Mouse (Mus musculus) CH12.LX (cell line): ENCODE measurements around the gene 4933416C03Rik. TPM values are rescaled to one million over a fixed set of nuclear protein-coding genes. Genes with fewer than 3 reads are reported as not detected.

Experiments used
- DNase-seq: peaks from one replicate; pipeline ENCODE4 v3.0.0-alpha.2; 2013; ENCODE audit errors: extremely low read depth
- H3K27ac ChIP-seq: 2 replicates; pipeline ENCODE4 v1.5.1; 2012; ENCODE audit warnings: low read depth, mild to moderate bottlenecking, control low read depth, moderate library complexity; ENCODE audit not compliant: insufficient read depth
- H3K27me3 ChIP-seq: replicated peaks from 2 replicates; pipeline ENCODE3; 2012; ENCODE audit warnings: inconsistent platforms
- H3K36me3 ChIP-seq, 2 experiments: replicated peaks in 1 of 2; 2 replicates each; pipeline versions ENCODE3 to v1.6.1; 2012; ENCODE audit warnings: inconsistent platforms in 1 of 2, low read length in 1 of 2, mild to moderate bottlenecking in 1 of 2, mixed read lengths in 1 of 2, moderate library complexity in 1 of 2; ENCODE audit not compliant: control insufficient read depth in 1 of 2, insufficient read depth in 1 of 2
- H3K4me1 ChIP-seq, 2 experiments: 2 replicates each; pipeline ENCODE4 v1.6.1; 2012; ENCODE audit warnings: inconsistent platforms in 1 of 2, moderate library complexity in 1 of 2; ENCODE audit not compliant: insufficient read depth in 2 of 2, control insufficient read depth in 1 of 2
- H3K4me2 ChIP-seq: 2 replicates; pipeline ENCODE4 v1.6.1; 2012; ENCODE audit warnings: low read depth, mild to moderate bottlenecking, control low read depth; ENCODE audit not compliant: poor library complexity, insufficient read depth, severe bottlenecking
- H3K4me3 ChIP-seq, 3 experiments: fragments of 150-350 bp in 1 of 3; sonication (generic) in 1 of 3; replicated peaks in 1 of 3; 2 replicates each; pipeline versions ENCODE3 to v1.5.1; 2011 to 2012; ENCODE audit warnings: low read depth in 2 of 3, low read length in 2 of 3, mild to moderate bottlenecking in 2 of 3, moderate library complexity in 2 of 3, control low read depth in 1 of 3, improper control_type of control experiment in 1 of 3, inconsistent platforms in 1 of 3, mixed read lengths in 1 of 3; ENCODE audit not compliant: poor library complexity in 1 of 3
- H3K79me2 ChIP-seq: replicated peaks from 2 replicates; pipeline ENCODE4 v1.6.1; 2012; ENCODE audit warnings: mild to moderate bottlenecking, moderate library complexity; ENCODE audit not compliant: control insufficient read depth, poor library complexity, insufficient read depth, severe bottlenecking; ENCODE audit errors: extremely low read depth
- H3K9ac ChIP-seq: 2 replicates; pipeline ENCODE4 v1.6.1; 2012; ENCODE audit warnings: low read depth, mild to moderate bottlenecking, control low read depth, moderate library complexity; ENCODE audit not compliant: insufficient read depth
- H3K9me3 ChIP-seq: replicated peaks from 2 replicates; pipeline ENCODE3; 2012; ENCODE audit warnings: low read length, inconsistent platforms, mixed read lengths
- BHLHE40 ChIP-seq: IDR thresholded peaks from 2 replicates; pipeline ENCODE4 v1.6.1; 2011; ENCODE audit warnings: mild to moderate bottlenecking, low read depth, low read length, improper control_type of control experiment
- ELF1 ChIP-seq: IDR thresholded peaks from 2 replicates; pipeline ENCODE4 v1.6.1; 2014; ENCODE audit warnings: low read depth, mild to moderate bottlenecking, inconsistent platforms, low read length, improper control_type of control experiment
- GABPA ChIP-seq: IDR thresholded peaks from 2 replicates; pipeline ENCODE4 v1.6.1; 2012; ENCODE audit warnings: low read depth, low read length, improper control_type of control experiment, inconsistent platforms; ENCODE audit not compliant: insufficient replicate concordance
- HCFC1 ChIP-seq: IDR thresholded peaks from 2 replicates; pipeline ENCODE4 v1.6.1; 2012; ENCODE audit warnings: low read depth, mild to moderate bottlenecking, inconsistent platforms, low read length, improper control_type of control experiment
- IRF4 ChIP-seq: IDR thresholded peaks from 2 replicates; pipeline ENCODE4 v1.6.1; 2014; ENCODE audit warnings: low read depth, mild to moderate bottlenecking, inconsistent platforms, low read length, improper control_type of control experiment
- JUN ChIP-seq: IDR thresholded peaks from 2 replicates; pipeline ENCODE4 v1.6.1; 2011; ENCODE audit warnings: low read depth, mild to moderate bottlenecking, low read length, improper control_type of control experiment, moderate library complexity; ENCODE audit not compliant: insufficient read depth
- JUND ChIP-seq: conservative IDR thresholded peaks from 2 replicates; pipeline ENCODE4 v1.6.1; 2011; ENCODE audit warnings: low read depth, low read length, improper control_type of control experiment
- KAT2A ChIP-seq: IDR thresholded peaks from 2 replicates; pipeline ENCODE4 v1.6.1; 2012; ENCODE audit warnings: low read length, improper control_type of control experiment, inconsistent platforms; ENCODE audit not compliant: insufficient replicate concordance
- MAFK ChIP-seq: IDR thresholded peaks from 2 replicates; pipeline ENCODE4 v1.6.1; 2011; ENCODE audit warnings: low read length, improper control_type of control experiment; ENCODE audit not compliant: insufficient replicate concordance
- MYC ChIP-seq: IDR thresholded peaks from 2 replicates; pipeline ENCODE4 v1.6.1; 2011; ENCODE audit warnings: low read depth, mild to moderate bottlenecking, improper control_type of control experiment, low read length
- NRF1 ChIP-seq: IDR thresholded peaks from 2 replicates; pipeline ENCODE4 v1.6.1; 2014; ENCODE audit warnings: low read depth, mild to moderate bottlenecking, inconsistent platforms, low read length, improper control_type of control experiment, moderate library complexity
- PAX5 ChIP-seq: IDR thresholded peaks from 2 replicates; pipeline ENCODE4 v1.6.1; 2012; ENCODE audit warnings: low read length, inconsistent platforms, mixed read lengths
- POLR2AphosphoS2 ChIP-seq: IDR thresholded peaks from 2 replicates; pipeline ENCODE4 v1.6.1; 2011; ENCODE audit warnings: low read depth, low read length, improper control_type of control experiment
- RAD21 ChIP-seq: IDR thresholded peaks from 2 replicates; pipeline ENCODE4 v1.6.1; 2011; ENCODE audit warnings: low read depth, mild to moderate bottlenecking, low read length, improper control_type of control experiment, moderate library complexity
- TBP ChIP-seq: conservative IDR thresholded peaks from 2 replicates; pipeline ENCODE4 v1.6.1; 2011; ENCODE audit warnings: low read depth, low read length, improper control_type of control experiment
- TCF12 ChIP-seq: IDR thresholded peaks from 2 replicates; pipeline ENCODE4 v1.6.1; 2014; ENCODE audit warnings: low read depth, mild to moderate bottlenecking, inconsistent platforms, low read length, improper control_type of control experiment
- USF2 ChIP-seq: conservative IDR thresholded peaks from 2 replicates; pipeline ENCODE4 v1.6.1; 2011; ENCODE audit warnings: low read depth, low read length, improper control_type of control experiment
- ZKSCAN1 ChIP-seq: IDR thresholded peaks from 2 replicates; pipeline ENCODE4 v1.6.1; 2012; ENCODE audit warnings: low read depth, inconsistent platforms, low read length, improper control_type of control experiment, borderline replicate concordance
- ZMIZ1 ChIP-seq: IDR thresholded peaks from 2 replicates; pipeline ENCODE4 v1.6.1; 2012; ENCODE audit warnings: low read depth, mild to moderate bottlenecking, inconsistent platforms, low read length, improper control_type of control experiment
- ZNF384 ChIP-seq: IDR thresholded peaks from 2 replicates; pipeline ENCODE4 v1.6.1; 2012; ENCODE audit warnings: low read depth, low read length, improper control_type of control experiment, inconsistent platforms
- dilution Hi-C: fragments of 300-500 bp; cut with MboI; formaldehyde crosslinking; loops from 2 replicates; pipeline ENCODE4 v1.14.3; 2020; ENCODE audit warnings: low sequenced_read_pairs; ENCODE audit not compliant: extremely low pct_unique_long_range_greater_than_20kb, extremely low pct_ligation_motif_present
- in situ Hi-C: fragments of 300-500 bp; cut with MboI; formaldehyde crosslinking; loops from 3 replicates; pipeline ENCODE4 v1.14.3; 2019; ENCODE audit warnings: low sequenced_read_pairs, low pct_ligation_motif_present, low pct_unique_long_range_greater_than_20kb, mixed read lengths
- polyA plus RNA-seq: library from polyadenylated mRNA; unstranded; fragments of >175 nt; gene quantifications from 2 replicates; pipeline ENCODE4 v1.2.1, GENCODE M21; 2012; ENCODE audit warnings: low read depth; ENCODE audit not compliant: insufficient read length
- total RNA-seq, 2 experiments: library from RNA; depleted of rRNA; stranded (reverse); fragments of 300-350 nt in 1 of 2; fragments of >200 nt in 1 of 2; gene quantifications; 2 replicates each; pipeline ENCODE4 v1.2.3; 2012 to 2014

The 4933416C03Rik gene
- total and polyA plus RNA-seq, 3 experiments, result not detected

- Histone ChIP-seq H3K79me2 (no peaks in the 10 kb centered on the region), H3K27ac (no peak overlapping the region), H3K4me3 (no peak overlapping the region), H3K27me3 (no peaks in the 10 kb centered on the region), H3K4me1 (peaks cover 0 to 7% of the 10 kb centered on the region in 2 experiments; a peak in 1 of 4 replicates), H3K9ac (no peak overlapping the region), H3K36me3 (no peaks in the 10 kb centered on the region), H3K4me2 (no peak overlapping the region), H3K9me3 (no peaks in the 10 kb centered on the region)
- DNase-seq, result no peak
- dilution Hi-C loops, result no loop called here
- in situ Hi-C loops, result no loop called here
- TF ChIP-seq JUND, result no peak
- TF ChIP-seq NRF1, result no peak
- TF ChIP-seq ZNF384, result no peak
- no peak for TF ChIP-seq PAX5
- no peak for TF ChIP-seq HCFC1
- no peak for TF ChIP-seq ZMIZ1
- TF ChIP-seq GABPA, result no peak
- TF ChIP-seq POLR2AphosphoS2, result no peak
- no peak for TF ChIP-seq TCF12
- no peak for TF ChIP-seq USF2
- no peak for TF ChIP-seq TBP
- no peak for TF ChIP-seq RAD21
- TF ChIP-seq ELF1, result no peak
- TF ChIP-seq MYC, result no peak
Observed at GRCm38 (mm10) chr10:116132233-116132632, 18.5 kb upstream of the 4933416C03Rik start.

GRCm38 (mm10) chr10:116131223-116131622 is 17.5 kb upstream of the 4933416C03Rik start:
- Histone ChIP-seq H3K9ac (no peak overlapping the region), H3K79me2 (no peaks in the 10 kb centered on the region), H3K27ac (no peak overlapping the region), H3K36me3 (no peaks in the 10 kb centered on the region), H3K4me2 (peak overlapping the region; percentile 36; the same call in 1 of the 2 replicates), H3K4me1 (peaks cover 0 to 7% of the 10 kb centered on the region in 2 experiments; a peak in 1 of 4 replicates), H3K27me3 (no peaks in the 10 kb centered on the region), H3K9me3 (no peaks in the 10 kb centered on the region), H3K4me3 (no peak overlapping the region)
- in situ Hi-C loops (no loop called here), dilution Hi-C loops (no loop called here)
- TF ChIP-seq RAD21 (no peak), ZNF384 (no peak), PAX5 (no peak), BHLHE40 (no peak), JUN (no peak), KAT2A (no peak), POLR2AphosphoS2 (no peak), MAFK (no peak), IRF4 (no peak), TCF12 (no peak), ZKSCAN1 (no peak)
- DNase-seq, result peak; percentile 10
